Mouse (Mus musculus): ENCODE measurements at regions not wholly inside any gene's neighbourhood (a gene's known extent, or its start where the extent isn't known, plus 50 kb on each side); places are given as distances from the start of the nearest gene placed in this dataset.

DNA sequence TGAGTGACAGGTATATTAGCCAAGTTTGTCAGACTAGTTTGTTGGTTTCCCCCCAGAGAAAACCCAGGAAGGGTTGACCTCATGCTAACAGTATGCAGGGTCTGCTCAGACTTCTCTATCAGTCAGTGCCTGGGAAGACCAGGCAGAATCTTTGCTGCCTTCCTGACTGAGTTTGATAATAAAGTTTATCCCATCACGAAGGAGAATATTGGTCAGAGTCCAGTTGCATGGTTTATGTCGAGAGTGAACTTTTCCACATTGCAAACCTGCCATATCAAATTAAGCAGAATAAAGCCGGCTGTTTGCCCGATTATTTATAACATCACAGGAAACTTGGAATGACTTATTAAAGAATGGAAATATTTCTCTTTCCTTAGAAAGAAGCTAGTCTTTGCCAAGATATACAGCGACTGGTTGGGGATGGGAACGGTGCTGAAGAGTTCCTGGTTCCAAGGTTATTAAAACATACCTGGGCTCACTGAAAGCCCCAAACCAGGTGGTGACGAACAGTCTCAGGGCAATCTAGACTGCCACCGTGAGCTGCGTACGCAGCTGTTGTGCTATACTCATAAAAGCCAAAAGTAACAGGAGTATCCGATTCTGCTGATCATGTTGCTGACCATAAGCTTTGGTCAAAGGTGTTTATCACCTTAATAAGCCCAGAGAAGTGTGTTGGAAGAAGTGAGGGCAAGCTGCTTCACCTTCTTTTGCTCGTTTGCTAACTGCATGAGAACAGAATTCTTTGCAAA lies 1536.7 kb upstream of the Flrt2 start:
- DNase-seq = no peak

DNA sequence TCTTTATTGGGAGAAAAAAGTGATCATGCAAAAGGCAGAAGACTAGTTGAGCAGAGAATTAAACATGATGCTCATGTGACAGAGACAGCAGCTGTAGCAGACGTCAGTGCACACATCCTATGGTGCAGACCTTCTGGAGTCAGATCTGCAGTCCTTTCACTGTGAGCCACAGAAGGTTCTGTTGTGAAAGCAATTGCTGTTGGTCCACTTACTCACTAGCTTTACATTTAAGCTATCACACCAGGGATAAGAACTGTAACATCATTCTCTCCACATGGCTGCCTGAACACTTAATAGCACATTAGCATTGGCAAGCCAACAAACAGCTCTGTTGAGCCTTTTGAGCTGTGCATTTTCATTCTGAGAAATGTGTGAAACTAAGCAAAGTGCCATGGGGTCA lies 1509.7 kb upstream of the Flrt2 start:
- DNase-seq = no peak

DNA sequence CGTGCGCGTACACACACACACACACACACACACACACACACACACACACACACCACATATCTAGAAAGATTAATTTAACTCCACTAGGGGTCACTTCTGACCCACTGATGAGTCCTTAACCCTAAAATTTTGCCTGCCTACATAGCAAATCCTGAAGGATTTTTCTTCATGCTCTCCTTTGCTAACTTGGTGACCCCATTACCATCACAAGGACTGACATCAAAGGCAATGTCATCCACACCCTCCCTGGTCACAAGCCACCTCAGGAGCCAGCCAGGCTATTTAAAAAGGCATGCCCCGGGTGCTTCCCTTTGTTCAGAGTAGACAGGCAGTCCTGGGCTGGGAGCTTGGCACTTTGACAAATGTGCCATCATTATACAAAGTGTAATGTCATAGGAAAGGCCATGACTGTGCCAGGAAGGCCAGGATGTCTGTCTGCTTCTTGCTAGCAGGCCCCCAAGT lies 1501.4 kb upstream of the Flrt2 start:
- peak; percentile 53 for DNase-seq

DNA sequence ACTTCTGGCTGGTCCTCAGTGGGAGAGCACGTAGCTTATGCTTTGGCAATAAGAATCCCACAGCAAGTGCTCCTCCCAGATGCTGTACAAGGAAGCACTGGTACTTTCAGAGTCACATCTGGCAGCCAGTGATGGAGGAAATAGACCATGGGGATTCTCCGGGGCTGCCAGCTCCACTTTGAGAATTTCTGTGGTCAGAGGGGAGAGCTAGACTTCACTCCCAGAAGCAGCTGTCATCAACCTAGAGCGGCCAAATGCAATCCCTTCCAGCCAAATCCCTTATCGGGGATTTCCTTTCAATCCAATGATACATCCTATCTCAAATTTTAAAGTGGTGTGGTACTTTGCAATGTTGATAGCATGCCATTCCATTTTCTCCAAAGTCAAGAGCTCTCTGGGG lies 1474.1 kb upstream of the Flrt2 start:
- no peak for DNase-seq

DNA sequence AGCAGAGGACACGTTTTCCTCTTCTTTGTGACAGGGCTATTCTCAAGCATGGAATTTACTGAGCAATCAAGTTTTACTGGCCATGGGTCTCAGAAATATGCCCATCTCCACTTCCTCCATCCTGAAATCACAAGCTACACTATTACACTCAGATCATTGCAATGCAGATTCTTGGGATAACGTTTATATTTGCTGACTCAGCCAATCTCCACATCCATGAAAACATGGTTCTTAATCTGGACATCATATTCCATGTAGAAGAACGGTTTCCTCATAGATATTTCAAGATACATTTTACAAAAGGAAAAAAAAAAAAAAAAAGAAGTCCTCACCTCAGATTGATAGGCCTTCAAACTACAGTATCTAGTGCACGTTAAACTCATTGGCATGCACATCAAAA lies 1462.1 kb upstream of the Flrt2 start:
- DNase-seq = no peak

DNA sequence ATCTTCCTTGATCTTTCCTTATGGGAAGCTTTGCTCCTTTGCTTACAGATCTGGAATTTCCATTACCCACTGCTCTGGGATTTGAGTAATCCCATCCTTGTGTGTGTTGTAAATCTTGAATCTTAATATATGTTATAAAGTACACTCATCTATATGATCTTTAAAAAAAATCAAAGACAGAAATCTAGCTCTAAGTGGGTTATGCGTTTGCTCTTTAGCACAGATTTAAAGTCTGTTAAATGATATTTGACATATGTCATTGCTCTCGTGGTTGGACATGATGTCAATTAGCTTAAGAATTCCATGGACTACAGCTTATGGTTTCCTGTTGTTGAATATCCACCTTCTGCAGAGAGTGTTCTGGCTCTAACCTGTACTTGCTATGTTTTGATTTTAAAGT lies 1446.7 kb upstream of the Flrt2 start:
- DNase-seq = no peak

DNA sequence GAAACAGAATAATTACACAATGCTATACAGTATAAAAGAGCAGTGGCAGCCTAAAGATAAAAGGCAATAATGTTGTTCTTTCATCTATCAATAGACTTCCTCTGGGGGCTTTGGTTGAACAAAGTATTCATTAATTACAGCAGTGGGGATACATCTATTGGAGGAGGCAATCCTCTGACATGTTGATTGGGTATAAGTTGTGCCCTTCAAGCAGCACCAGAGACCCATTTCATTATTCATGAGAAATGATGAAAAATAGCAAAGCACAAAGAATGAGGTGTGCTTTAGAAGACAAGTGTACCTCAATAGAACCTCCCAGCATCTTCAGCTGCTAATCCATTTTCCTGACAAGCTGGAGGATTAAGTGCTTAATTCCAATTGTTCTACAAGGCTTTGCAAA lies 1444.7 kb upstream of the Flrt2 start:
- no peak for DNase-seq

DNA sequence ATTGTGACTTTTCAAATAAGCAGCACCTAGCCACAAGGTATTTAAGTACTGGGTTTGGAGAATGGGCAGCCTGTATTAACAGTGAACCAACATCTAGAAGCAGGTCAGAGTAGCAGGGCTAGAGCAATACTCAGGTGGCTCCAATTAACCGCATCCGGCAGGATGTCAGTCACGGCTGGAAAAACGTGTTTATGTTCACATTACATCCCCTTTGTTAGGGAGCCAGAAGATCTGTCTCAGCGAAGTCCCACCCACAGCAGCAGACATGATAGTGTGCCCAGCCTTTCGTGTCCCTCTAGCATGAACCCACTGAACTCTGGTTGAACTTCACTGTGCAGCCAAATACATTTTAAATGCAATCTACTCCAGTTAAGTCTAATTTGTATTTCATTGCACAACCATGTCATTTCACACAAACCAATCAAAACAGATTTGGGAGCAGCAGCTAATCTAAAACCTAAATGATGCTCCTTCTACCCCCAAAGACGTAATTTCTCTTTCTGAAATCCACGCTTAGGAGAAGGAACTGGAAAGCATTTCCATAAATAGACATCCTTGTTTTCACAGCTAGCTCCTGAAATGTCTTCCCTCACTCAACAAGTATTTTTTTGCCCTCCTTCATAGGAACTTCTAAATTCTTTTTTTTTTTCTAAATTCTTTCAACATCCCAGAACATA lies 1438.9 kb upstream of the Flrt2 start:
- peak; percentile 1 for DNase-seq

DNA sequence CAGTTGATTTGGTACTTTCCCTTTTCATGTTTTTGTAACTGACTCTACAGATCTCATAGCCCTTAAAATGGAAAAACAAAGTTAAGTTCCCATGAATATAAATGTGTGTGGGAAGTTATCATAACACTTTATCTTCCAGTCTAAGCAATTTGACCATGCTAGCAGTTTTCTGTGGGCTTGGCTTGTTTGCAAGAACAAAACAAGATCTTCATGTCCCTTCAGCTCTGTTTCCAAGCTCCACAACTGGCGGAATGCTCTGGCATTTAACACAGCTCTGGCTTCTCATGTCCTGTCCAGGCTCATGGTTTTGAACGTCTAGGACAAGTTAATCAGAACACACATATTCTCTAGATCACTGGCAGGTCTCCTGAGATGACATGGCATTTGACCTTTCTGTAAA lies 1411.1 kb upstream of the Flrt2 start:
- DNase-seq = peak; percentile 1

DNA sequence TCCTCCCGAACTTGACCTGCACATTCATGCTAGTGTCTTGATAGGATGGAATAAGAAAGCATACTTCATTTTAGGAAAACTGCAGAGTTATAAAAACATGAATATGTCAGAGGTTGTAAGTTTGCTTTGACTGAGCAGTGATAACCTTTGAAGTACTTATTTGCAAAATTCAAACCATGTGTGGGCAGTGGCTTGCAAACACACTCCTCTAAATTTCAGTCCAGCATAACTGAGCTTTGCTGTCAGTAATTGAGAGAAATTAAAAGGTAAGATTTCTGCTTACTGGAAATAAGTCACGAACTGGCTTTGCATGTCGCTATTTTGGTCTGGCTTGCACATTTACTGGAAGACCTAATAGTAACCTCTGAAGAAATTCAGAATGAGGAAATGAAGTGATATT lies 1409.1 kb upstream of the Flrt2 start:
- no peak for DNase-seq

DNA sequence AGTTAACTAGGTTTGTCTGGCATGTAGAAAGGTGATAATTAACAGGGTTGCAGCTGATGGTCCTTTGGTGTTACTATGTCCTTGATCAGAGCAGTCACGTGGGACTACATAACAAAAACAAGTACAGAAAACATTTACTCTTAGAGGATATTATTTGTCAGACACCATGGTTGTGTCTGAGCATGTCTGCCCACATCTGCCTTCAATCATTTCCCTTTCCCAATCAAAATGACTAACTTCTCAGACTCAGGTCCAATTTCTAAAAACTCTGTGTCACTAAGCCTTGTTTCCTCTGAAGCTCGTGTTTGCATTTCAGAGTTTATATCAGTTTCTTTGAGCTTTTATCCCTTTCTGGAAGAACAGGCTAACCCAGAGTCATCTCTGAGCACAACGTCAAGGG lies 1408.5 kb upstream of the Flrt2 start:
- no peak for DNase-seq

DNA sequence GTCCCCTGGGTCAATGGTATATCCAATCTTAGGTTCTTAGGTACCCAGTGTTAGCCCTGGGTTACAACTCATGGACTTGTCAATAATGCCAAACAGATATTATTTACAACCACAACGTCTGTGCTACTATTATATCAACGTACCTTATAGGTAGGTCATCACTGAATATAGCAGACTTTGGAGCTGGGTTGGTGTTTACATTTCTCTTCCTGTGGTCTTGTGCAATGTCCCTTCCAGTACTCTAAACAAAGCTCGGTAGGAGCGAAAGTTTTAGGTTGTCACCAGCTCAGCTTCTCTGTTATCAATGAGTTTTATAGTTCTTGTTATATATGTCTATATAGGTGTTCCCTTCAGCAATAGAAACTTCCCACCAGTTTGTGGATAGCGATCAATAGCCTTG lies 1394.2 kb upstream of the Flrt2 start:
- DNase-seq = no peak

DNA sequence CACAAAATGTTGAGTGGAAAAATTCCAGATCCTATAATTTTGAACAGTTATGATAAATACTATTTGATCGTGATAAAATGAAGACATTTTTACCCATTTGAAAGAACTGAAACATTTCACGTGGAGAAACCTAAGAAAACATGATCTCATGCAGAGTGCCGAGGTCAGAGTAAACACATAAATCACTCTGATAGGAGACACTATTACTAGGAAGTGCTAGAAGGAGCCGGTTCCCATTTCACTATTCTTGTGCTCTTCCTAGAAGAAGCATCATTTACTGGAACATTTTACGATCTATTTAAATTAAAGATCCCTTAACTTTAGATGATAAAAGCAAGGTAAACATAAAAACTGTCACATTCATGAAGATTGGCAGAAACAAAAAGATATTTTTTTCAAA lies 1359.7 kb upstream of the Flrt2 start:
- DNase-seq = no peak

DNA sequence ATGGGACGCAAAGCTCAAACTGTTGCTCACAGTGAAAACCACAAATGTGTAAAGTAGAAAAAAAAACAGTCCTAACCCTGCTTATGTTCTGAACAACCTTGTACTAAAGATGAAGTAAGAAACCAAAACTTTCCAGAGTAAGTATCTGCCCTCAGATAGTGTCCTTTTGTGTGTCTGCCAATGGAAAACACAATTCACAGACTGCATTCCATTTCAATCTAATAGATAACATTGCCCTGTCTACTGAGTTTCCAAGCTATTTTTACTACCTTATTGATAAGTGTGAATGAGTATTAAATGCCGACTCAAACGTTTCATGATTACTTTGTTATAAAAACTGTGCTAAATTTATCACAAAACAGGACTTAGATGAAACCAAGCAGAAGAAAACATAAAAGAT lies 1357.4 kb upstream of the Flrt2 start:
- no peak for DNase-seq

DNA sequence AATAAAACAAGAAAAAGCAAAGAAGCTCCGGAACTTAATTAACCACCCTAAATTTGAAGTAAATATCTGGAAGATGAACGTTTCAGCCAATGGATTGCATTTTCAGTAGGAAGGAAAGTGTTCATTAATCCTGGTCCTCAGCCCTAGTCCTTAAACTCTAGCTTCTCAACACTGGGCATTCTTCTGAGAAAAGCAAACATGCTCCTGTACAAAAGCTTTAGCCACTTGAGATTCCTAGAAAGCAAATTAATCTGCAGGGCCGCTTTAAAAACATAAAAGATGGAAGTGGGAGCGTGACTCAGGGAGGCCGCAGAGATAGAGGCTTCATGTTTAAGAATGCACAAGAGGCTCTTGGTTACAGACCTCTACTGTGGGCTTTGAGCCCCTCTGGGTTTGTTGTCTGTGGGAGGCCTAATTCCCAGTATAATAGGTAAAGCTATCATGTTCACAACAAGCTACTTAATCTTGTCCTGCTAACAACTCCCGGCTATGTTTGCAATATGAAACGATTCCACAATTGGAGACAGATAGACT lies 1342.3 kb upstream of the Flrt2 start:
- no peak for DNase-seq

DNA sequence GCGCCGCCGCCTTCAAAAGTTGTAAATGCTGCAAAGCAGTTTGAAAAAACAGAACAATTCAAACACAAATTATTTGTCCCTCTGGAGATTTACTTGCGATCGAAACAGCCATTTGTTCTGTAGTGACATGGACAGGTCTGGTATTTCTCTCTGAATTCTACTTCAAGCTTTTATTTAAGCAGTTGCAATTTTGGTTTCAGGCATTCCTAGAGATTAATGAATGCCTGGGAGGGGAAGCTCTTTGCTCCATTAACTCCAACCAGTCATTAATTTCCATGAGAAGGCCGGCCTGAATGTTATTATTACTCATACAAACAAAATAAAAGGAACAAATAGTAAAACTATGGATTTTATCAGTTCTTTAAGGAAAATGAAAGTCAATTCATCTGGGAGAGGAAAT lies 1327.8 kb upstream of the Flrt2 start:
- DNase-seq = no peak

DNA sequence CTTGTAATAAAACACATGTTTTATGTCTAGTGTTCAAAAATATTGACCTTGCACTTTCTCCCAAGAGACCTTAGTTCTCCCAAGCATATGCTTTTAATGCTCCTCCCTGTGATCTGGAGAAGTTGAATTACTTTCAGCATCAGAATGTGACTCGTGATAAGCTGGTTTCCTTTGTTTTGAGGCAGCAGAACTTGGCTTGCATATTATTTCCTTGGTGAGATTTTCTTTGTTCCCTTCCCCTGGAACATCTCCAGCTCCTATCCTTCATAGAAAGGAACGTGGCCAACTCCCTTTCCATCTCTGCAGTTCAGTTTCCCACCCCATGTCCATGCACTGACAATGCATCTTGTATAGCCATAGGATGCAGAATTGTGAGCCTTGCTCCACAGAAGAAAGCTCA lies 1292.0 kb upstream of the Flrt2 start:
- no peak for DNase-seq

DNA sequence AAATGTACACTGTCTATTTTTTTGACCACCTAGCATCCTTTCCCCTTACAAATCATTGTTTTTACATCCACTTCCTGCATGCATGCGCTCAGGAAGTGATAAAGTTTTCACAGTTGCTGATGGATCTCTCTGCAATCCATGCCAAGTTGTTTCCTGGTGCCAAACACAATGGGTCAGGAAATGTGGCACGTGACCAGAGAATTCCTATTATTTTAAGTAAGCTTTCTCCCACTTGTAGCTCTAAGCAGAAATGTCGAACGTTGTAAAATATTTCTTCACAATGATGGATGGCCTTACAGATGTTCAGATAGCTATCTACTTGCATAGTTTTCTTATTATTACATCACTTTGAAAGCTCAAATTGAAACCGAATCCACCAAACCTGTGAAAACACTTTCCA lies 1271.1 kb upstream of the Flrt2 start:
- DNase-seq = peak; percentile 58

DNA sequence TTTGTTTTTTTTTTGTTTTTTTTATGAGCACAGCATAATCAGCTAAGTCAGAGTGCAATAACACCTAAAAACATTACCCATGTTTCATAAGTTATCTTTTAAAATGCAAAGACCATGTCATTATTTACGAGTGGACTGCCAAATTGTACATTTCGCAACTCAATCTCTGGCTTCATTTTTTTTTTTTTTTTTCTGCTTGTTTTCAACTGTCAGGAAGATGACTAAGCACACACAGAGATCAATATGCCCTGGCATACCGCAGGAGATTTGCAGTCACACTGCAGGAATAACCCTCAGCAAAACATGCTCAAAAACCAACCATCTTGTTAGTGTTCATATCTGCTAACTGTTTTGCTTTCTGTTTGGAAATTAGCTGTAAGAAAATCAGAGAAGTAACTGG lies 1270.3 kb upstream of the Flrt2 start:
- no peak for DNase-seq

DNA sequence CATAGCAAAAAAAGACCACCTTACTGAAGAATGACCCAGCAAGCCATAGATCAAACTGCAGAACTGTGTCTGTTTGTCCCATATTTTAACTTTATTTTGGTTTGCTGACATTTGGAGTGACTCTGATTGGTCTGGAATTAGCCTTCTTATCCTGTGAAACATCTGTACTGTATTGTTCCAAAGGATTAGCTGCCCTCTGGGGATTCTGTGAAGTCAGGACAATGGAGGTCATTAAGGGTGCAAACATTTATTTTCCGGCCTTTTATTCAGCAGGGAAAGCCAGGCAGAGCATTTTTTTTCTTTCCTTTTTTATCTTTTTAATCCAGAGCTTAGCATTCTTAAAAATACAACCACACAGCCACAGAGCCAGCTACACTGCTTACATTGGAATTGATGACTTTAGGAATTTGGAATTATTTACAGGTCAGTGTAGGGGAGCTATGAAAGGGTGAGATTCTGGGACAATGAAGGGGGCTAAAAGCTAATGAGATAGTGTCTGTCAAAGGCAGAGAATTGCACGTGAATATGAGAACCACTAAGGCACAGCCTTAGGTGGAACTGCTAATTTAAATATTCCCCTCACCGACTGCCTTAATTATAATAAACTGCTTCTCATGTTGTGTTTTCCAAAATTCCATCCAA lies 1267.6 kb upstream of the Flrt2 start:
- no peak for DNase-seq

DNA sequence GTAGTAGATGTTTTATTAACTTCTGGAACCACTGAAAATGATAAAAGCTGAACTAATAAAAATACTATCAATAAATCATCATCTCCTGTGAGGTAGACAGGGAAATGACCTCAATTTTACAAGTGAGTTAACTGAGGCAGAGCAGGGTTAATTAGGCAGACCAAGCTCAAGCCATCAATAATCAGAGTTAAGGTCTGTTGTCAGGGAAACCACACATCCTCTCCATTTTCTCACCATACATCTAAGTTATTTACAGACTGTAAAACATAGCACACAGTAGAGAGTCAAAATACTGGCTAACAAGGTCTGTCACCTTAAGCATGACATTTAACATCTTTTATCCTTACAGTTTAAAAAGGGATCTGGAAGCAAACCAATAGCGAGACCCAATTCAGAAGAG lies 1242.5 kb upstream of the Flrt2 start:
- DNase-seq = no peak

DNA sequence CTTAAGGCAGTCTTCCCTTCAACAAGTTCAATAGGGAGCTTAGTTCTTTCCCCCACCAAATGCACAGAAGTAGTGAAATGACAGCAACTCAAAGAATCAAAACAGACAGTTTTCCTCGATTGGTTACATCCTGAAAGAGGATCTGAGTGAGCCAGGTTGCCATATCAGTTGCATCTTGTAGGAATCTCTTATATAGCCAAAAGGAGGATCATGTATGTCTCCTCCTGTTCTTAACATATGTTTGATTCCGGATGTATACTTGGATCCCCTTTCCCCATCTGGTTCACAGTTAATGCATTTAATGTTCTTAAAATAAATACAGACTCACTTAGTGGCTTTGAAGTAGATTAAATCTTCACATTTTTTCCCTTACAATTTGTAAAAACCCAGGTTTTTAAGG lies 1224.0 kb upstream of the Flrt2 start:
- no peak for DNase-seq

DNA sequence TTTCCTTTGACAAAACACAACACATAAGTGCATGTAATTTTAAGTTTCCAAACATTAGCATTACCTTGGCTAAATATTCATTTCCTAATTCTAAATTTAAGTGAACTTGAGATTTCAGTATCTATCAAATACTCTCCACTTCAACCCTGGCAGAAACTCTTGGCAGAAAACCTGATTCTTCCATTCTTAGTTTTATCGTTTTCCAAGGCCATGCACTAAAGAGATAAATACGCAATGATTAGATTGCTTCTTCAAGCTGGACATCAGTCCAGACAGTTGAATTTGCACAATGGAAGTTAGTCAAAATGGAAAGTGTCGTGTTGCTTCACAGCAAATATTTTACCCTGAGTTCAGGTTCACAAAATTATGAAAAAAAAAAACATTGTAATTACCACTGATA lies 1223.4 kb upstream of the Flrt2 start:
- no peak for DNase-seq

DNA sequence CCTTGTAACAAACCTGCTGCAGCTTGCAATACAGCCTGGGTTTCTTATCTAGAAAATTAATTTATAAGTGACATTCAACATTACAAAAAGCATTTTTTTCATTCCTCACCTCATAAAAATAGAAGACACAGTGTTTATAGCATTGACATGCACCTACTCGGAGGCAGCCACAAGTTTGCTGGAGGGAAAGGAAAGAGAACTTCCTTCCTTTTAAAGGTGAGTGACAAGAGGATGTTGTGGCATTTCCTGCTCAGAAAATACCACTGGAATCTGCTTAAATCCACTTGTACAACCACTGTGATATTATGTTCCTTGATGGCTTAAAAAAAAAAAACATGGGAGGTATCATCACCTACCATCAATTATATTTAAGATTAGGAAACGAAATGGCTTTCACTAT lies 1222.2 kb upstream of the Flrt2 start:
- no peak for DNase-seq
